Mouse (Mus musculus) midbrain, embryonic 15.5 days (tissue): Measurements from ENCODE around the gene Cdhr2. TPM values are rescaled to one million over a fixed set of nuclear protein-coding genes. Genes with fewer than 3 reads are reported as not detected.

Source experiments
- ATAC-seq: fragments of 200-750 bp; cut with Nextera tagmentation; replicated peaks from 2 replicates; pipeline ENCODE4 v1.8.0; 2017; ENCODE audit warnings: moderate TSS enrichment
- H3K27ac ChIP-seq: fragments of 300-500 bp; sonication (generic); 2 replicates; pipeline ENCODE4 v1.5.1; 2015; ENCODE audit warnings: mild to moderate bottlenecking, inconsistent platforms
- H3K27me3 ChIP-seq: fragments of 300-500 bp; sonication (generic); replicated peaks from 2 replicates; pipeline ENCODE4 v1.6.1; 2015; ENCODE audit warnings: inconsistent platforms
- H3K36me3 ChIP-seq: fragments of 300-500 bp; sonication (generic); replicated peaks from 2 replicates; pipeline ENCODE4 v1.6.1; 2015; ENCODE audit warnings: inconsistent platforms
- H3K4me1 ChIP-seq: fragments of 300-500 bp; sonication (generic); 2 replicates; pipeline ENCODE4 v1.6.1; 2015; ENCODE audit warnings: inconsistent platforms
- H3K4me2 ChIP-seq: fragments of 300-500 bp; sonication (generic); 2 replicates; pipeline ENCODE4 v1.6.1; 2015; ENCODE audit warnings: inconsistent platforms, mild to moderate bottlenecking, moderate library complexity
- H3K4me3 ChIP-seq: fragments of 300-500 bp; sonication (generic); 2 replicates; pipeline ENCODE4 v1.5.1; 2015; ENCODE audit warnings: mild to moderate bottlenecking, inconsistent platforms
- H3K9ac ChIP-seq: fragments of 300-500 bp; sonication (generic); 2 replicates; pipeline ENCODE4 v1.6.1; 2015; ENCODE audit warnings: mild to moderate bottlenecking, inconsistent platforms
- H3K9me3 ChIP-seq: fragments of 300-500 bp; sonication (generic); 2 replicates; pipeline ENCODE4 v1.6.1; 2016; ENCODE audit warnings: inconsistent platforms
- WGBS: fragments of 180-500 bp; shearing (Covaris S2); methylation state at CpG from one replicate; pipeline ENCODE4 v1.1.7; 2015; ENCODE audit warnings: mixed read lengths; 5-methylcytosine and 5-hydroxymethylcytosine counted together
- polyA plus RNA-seq: library from polyadenylated mRNA; unstranded; fragments of >200 nt; fragmentation: Nextera tagmentation; extraction: Ambion mirVana; gene quantifications from 2 replicates; pipeline ENCODE4 v1.2.1, GENCODE M21; 2015

Cdhr2 gene
- polyA plus RNA-seq, 1 experiment from 2014 or later: 0.30 TPM

GRCm38 (mm10) chr13:54780592-54780991, 79.3 kb downstream of the Cdhr2 start:
- Histone ChIP-seq H3K27me3 (no peaks in the 10 kb centered on the region), H3K4me1 (no peaks in the 10 kb centered on the region), H3K9me3 (no peaks in the 10 kb centered on the region), H3K4me3 (no peak overlapping the region), H3K36me3 (no peaks in the 10 kb centered on the region), H3K27ac (no peak overlapping the region), H3K9ac (no peak overlapping the region), H3K4me2 (no peak overlapping the region)
- ATAC-seq: no peak
- WGBS: 56% methylated on average over 3 of the region's 3 CpGs

GRCm38 (mm10) chr13:54781086-54781485, 79.8 kb downstream of the Cdhr2 start:
- no peak overlapping the region for H3K4me2 ChIP-seq
- no peak for ATAC-seq
- H3K27me3 ChIP-seq: no peaks in the 10 kb centered on the region
- H3K9me3 ChIP-seq: no peaks in the 10 kb centered on the region
- no peaks in the 10 kb centered on the region for H3K36me3 ChIP-seq
- no peak overlapping the region for H3K9ac ChIP-seq
- H3K4me1 ChIP-seq: no peaks in the 10 kb centered on the region
- WGBS: 93% methylated on average over 3 of the region's 3 CpGs
- no peak overlapping the region for H3K27ac ChIP-seq
- H3K4me3 ChIP-seq: no peak overlapping the region

GRCm38 (mm10) chr13:54783235-54783634, 82.0 kb downstream of the Cdhr2 start:
- Histone ChIP-seq H3K4me1 (no peaks in the 10 kb centered on the region), H3K4me2 (no peak overlapping the region), H3K27ac (no peak overlapping the region), H3K9ac (no peak overlapping the region), H3K27me3 (no peaks in the 10 kb centered on the region), H3K36me3 (no peaks in the 10 kb centered on the region), H3K9me3 (no peaks in the 10 kb centered on the region), H3K4me3 (no peak overlapping the region)
- no peak for ATAC-seq
- WGBS: 45% methylated on average over 2 of the region's 2 CpGs

GRCm38 (mm10) chr13:54783698-54784097, 82.4 kb downstream of the Cdhr2 start, which contains the start of gene Eif4e1b:
TSS of gene Eif4e1b (plus strand) at chr13:54783998.
- Histone ChIP-seq H3K36me3 (no peaks in the 10 kb centered on the region), H3K4me3 (no peak within 1 kb of the TSS), H3K27ac (no peak within 1 kb of the TSS), H3K9me3 (no peaks in the 10 kb centered on the region), H3K4me2 (no peak within 1 kb of the TSS), H3K4me1 (no peaks in the 10 kb centered on the region), H3K9ac (no peak within 1 kb of the TSS), H3K27me3 (no peaks in the 10 kb centered on the region)
- 85% methylated on average over 4 of the region's 4 CpGs for WGBS
- no peak for ATAC-seq

Other genes starting within 250 kb of the Cdhr2 start
- gene Thoc3, start 232.6 kb upstream of the Cdhr2 start, polyA plus RNA-seq: 109 and 112 TPM in 2 replicates
- gene Simc1, start 197.7 kb upstream of the Cdhr2 start, polyA plus RNA-seq: 23.8 and 27.2 TPM in 2 replicates
- 271 and 282 TPM in 2 replicates for gene 4833439L19Rik, start 136.0 kb upstream of the Cdhr2 start, polyA plus RNA-seq
- 116 and 121 TPM in 2 replicates for gene Arl10, start 126.4 kb upstream of the Cdhr2 start, polyA plus RNA-seq
- 56.9 and 59.3 TPM in 2 replicates for gene Nop16, start 111.4 kb upstream of the Cdhr2 start, polyA plus RNA-seq
- gene Higd2a, start 111.3 kb upstream of the Cdhr2 start, polyA plus RNA-seq: 229 and 232 TPM in 2 replicates
- 200 and 201 TPM in 2 replicates for gene Cltb, start 90.1 kb upstream of the Cdhr2 start, polyA plus RNA-seq
- 64.6 and 70.2 TPM in 2 replicates for gene Faf2, start 79.7 kb upstream of the Cdhr2 start, polyA plus RNA-seq
- gene Rnf44, start 7.6 kb upstream of the Cdhr2 start, polyA plus RNA-seq: 92.2 and 97.3 TPM in 2 replicates
- 26.0 and 32.7 TPM in 2 replicates for gene Gprin1, start 48.4 kb downstream of the Cdhr2 start, polyA plus RNA-seq
- 56.0 and 56.4 TPM in 2 replicates for gene Sncb, start 65.1 kb downstream of the Cdhr2 start, polyA plus RNA-seq
- gene Eif4e1b, start 82.5 kb downstream of the Cdhr2 start, polyA plus RNA-seq: not detected in 2 replicates
- gene Tspan17, start 87.9 kb downstream of the Cdhr2 start, polyA plus RNA-seq: 49.3 and 54.0 TPM in 2 replicates
- 15.7 and 16.1 TPM in 2 replicates for gene Unc5a, start 247.9 kb downstream of the Cdhr2 start, polyA plus RNA-seq